Mouse (Mus musculus): ENCODE measurements at regions not wholly inside any gene's neighbourhood (a gene's known extent, or its start where the extent isn't known, plus 50 kb on each side); places are given as distances from the start of the nearest gene placed in this dataset.

DNA sequence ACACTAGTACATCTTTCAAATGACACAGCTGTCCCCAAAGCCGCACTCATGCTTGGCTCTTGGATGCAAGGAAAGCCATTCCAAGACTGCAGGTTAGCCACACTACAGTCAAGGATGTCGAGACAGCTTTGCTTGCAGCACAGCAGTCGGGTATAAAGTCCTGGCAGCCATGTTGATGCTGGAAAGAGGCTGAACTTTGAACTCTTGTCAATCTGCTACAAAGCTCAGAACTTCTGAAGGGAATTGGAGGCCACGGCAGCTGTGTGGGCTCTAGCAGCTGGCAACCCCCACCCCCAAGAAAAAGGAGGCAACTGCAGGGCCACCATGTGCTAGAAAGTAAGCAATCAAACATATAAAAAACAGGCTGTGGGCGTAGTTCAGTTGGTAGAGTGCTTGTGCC lies 90.0 kb upstream of the Zcchc2 start:
- TF ChIP-seq GATA4 (IDR thresholded peaks at IDR 0.05; ENCODE audit: insufficient replicate concordance, low read length) = no peak

DNA sequence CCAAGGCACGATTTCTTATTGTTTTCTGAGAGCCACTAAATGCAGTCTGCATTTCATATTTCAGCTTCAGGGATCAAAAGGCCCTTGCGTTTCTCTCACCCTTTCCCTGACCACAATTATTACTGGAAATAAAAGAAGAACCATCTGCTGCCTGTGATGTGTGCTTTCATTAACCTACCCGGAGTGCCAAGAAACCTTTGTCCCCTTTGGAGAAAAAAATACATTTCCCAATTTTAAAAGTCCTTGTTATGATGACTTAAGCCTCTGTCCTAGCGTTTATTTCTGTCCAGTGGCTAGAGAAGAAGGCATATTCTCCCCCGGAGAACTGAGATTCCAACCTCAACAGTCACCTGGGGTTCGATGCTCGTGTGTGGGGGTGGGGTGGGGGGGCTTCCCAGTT lies 89.3 kb upstream of the Zcchc2 start:
- no peak for TF ChIP-seq GATA4 (IDR thresholded peaks at IDR 0.05; ENCODE audit: insufficient replicate concordance, low read length)

DNA sequence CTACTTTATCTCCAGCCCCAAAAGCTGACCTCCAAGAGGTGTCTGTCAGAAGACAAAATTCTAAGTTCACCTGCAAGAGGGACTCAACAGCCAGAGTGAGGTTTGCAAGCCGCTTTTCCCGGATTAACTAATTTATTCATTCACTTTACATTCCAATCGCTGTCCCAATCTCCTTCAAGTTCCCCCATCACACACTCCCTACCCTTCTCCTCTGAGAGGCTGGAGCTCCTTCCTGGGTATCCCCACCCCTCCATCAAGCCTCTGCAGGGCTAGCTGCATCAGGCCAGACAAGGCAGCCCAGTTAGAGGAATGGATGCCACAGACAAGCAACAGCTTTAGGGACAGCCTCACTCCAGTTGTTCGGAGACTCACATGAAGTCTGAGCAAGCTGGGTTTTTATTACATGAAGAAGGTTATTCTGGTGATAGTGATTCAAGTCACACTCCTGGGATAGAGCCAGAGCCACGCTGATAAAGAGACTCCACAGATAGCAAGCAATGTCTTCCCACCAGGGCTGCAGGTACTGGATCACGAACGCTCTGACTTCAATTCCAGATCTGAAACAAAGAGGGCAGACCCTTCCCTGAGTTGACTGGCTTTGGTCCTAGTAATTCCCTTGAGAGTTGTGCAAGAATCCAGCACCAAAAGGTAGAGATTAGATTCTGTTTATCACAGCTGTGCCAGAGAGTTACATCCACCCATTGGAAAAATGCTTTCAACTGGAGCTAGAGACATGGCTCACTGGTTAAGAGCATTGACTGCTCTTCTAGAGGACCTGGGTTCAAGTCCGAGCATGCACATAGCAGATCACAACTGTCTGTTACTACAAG lies 86.7 kb upstream of the Zcchc2 start:
- no peak for TF ChIP-seq GATA4 (IDR thresholded peaks at IDR 0.05; ENCODE audit: insufficient replicate concordance, low read length)

DNA sequence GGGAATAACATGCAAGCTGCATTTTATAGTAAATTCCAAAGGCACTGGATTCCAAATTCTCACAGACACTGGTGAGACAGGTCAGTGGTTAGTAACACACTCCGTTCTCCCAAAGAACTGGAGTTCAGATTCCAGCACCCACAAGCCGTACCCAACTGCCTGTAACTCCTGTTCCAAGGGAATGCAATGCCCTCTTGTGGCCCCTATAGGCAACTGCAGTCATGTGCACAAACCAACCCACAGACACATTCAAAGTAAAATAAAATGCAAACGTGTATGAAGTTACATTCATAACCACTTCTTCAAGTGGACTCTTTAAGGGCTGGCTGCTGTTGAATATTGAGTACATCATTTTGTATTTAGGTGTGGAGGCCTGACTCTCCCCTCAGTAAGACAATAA lies 85.5 kb upstream of the Zcchc2 start:
- TF ChIP-seq GATA4 (IDR thresholded peaks at IDR 0.05; ENCODE audit: insufficient replicate concordance, low read length) = no peak

DNA sequence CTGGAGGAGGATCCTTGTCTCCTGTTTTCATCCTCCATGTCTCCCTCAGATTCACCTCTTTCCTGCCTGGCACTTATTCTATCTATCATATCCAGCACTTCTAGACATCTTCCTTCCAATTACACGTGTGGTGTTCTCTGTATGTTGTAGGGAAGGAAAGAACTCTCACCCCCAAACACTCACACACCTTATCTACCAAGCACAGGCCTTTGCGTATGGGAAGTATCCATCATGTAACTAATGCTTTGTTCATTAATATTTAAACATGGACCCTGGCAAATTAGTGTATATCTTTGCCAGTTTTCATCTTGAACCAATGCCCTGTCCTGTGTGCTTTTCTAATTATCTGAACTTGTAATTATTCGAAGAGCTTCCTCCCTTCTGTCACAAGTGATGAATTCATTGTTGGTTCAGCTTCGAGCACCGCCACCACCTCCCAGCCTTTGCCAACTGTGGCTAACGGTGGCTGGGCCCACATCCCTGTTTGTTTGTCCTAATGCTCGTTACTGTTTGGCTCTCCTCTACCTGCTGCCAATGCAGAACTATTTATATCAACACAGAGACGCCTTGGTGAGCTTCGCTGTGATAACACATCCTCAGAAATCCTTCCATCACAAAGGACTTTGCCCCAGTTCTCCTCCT lies 84.3 kb upstream of the Zcchc2 start:
- TF ChIP-seq GATA4 (IDR thresholded peaks at IDR 0.05; ENCODE audit: insufficient replicate concordance, low read length) = no peak

DNA sequence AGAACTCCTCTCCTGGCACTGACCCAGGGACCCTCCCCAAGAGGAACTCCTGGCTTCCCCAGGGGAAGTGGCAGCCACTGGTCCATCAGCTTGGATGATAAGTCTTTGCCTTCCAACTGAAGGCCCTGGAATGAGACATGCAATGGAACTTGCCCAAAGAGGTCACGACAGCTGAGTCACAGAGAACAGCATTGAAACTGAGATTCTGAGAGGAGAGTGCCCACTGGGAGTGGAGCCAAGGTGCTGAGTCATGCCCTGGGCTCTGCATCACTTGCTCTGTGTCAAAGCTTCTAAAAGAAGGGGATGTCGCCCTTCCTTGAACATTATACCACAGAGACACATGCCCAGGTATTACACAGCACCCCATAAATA lies 83.8 kb upstream of the Zcchc2 start:
- TF ChIP-seq GATA4 (IDR thresholded peaks at IDR 0.05; ENCODE audit: insufficient replicate concordance, low read length) = no peak

DNA sequence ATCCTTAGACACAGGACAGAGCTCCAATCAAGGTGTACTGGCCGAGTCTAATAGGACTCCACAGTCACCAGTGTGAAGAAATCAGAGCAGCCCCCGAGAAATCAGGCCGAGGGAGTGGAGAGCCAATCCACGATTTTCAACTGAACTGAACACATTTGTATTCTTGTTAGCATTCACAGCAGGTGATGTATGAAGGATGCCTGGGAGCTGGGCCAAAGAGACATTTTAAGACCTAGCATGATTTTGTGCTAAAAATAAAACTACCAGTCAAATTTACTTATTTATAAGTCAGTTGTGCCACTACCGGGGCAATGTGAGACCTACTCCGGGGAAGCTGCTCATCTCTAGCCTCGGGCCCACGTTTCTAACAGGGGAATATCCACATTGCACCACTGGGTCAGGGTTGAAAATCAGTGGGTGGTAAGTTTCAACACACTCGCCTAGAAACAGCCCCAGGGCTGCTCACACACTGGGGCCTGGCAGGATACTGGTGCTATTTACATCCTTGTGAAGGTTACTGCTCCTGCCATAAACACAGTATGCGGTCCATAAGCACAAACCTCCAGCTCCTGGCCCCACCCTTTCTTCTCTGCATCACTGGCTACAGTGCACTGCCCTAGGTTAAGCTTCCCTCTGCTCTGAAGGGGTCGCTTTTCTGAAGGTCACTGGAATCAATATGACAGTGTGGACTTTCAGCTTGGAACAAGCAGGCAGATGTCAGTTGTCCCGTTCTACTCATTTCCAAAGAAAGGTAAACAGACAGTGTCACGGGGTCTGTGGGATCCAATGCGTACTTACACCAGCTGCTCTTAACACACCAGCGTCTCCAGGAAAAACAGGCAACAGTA lies 82.0 kb upstream of the Zcchc2 start:
- no peak for TF ChIP-seq GATA4 (IDR thresholded peaks at IDR 0.05; ENCODE audit: insufficient replicate concordance, low read length)

DNA sequence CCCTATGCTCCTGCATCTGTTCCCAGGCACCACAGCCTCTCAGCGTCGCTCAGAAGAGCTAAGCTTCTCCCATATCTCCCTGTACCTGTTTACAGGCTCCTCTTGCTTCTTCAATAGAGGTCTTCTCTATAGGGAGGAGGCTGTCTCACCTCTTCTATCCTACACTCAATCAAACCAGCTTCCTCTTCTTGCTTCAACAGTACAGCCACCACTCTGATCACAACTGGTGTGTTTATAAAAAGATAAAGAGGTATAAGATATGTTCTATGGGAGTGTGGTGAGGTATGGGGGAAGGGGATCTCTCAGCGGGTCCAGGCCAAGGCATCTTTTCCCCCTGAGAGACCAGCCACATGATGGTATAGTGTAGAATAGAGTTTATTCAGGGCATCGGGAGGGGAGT lies 81.1 kb upstream of the Zcchc2 start:
- no peak for TF ChIP-seq GATA4 (IDR thresholded peaks at IDR 0.05; ENCODE audit: insufficient replicate concordance, low read length)

DNA sequence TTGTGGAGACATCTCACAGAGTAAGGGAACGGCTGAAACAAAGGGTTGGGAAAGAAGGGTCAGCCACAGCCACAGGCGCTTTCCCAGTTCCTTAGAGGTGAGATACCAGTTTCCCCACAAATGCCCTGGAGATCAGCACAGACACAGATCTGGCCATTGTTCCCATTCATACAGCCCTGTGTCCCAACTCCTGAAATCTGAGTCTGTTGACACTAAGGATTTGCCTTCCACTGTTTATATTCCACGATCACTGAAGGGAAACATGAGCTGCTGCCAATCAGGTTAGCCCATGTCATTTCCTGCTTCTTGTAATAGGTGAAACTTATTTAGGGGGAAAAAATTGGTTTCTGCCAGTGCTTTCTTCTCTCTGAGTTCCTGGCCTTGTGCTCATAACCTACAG lies 78.5 kb upstream of the Zcchc2 start:
- TF ChIP-seq GATA4 (IDR thresholded peaks at IDR 0.05; ENCODE audit: insufficient replicate concordance, low read length) = no peak

DNA sequence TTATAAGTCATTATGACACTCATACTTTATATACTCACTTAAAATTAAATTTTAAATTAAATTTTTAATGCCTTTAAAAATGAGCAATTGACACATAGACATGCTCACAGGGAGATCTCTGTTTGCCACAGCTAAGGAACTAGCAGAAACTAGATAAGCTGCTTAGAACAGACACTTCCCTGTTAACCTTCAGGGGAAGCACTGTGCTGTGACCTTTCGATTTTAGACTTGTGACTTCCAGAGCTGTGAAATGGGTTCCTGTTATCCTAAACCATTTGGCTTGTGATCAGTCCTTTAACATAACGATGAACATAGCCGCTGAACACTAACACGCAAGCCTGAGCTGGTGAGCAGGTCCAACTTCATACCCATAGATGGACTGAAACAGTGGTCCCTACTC lies 68.4 kb upstream of the Zcchc2 start:
- TF ChIP-seq GATA4 (IDR thresholded peaks at IDR 0.05; ENCODE audit: insufficient replicate concordance, low read length) = no peak

DNA sequence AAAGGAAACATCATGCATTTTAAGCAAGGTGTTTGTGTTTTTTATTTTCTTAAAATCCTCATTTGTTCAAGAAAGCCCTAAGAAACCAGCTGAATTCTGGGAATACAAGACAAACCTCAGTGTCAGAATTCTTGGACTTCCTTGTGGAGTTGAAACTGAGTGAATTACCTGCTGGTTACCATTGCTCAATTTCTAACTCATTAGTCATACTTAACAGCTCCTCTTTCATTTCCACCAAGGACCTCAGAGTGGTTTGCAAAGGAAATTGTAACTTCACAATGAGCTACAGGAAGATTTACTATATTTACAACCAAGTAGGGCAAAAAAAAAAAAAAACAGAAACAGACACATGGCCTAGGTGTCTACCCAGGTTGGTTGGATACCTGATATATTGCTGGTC lies 67.6 kb upstream of the Zcchc2 start:
- TF ChIP-seq GATA4 (IDR thresholded peaks at IDR 0.05; ENCODE audit: insufficient replicate concordance, low read length) = no peak

DNA sequence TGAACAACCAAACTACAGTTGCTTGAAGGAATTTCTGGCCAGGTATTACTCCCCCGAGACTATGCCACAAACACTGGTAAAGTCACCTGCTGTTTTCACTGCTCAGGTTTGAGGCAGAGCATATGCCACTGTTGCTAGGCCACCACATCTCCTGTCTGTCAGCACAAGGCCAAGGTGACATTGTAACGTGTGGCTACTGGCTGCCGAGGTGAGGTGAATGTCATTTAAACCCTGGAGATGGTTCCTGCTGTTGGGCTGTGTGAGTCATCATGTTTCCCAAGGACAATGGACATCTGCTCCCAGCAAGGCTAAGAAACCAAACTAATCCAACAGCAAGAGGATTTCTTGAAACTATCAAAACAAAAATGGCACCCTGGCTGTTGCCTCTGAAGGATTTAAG lies 67.2 kb upstream of the Zcchc2 start:
- TF ChIP-seq GATA4 (IDR thresholded peaks at IDR 0.05; ENCODE audit: insufficient replicate concordance, low read length) = no peak

DNA sequence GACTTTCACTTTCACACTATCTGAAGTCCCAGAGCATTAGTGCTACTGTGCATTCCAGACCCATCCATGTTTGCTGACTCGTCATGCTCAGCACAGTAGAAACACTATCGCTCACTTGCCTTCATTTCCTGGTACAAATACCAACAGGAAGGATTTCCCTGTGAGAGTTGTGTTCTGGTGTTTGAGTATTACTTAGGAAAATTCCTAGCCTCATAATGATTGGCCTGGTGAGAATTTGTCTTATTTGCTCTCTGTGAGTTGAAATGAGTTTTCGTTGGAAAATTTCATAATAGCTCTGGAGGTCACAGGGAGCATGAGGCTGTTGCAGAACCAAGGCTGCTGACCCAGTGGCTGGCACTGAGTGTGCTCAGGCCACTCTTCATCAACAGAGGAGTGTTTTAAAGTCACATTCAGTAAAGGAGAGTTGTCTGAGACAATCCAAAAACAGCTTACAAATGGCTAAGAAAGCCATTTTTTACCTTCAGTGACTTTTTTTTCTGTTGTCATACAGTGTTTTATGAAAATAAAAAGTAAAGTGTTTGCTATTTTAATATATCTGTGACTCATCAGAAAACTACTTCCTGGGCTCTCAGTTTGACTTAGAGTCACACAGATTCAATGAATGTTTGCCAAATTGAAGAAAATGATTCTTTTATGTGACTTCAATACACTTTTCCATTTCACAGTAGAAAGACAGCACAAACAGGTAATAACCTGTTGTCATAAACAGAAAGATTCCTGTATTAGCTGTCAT lies 64.4 kb upstream of the Zcchc2 start:
- peak; percentile 59; the same call in 1 of the 2 replicates for TF ChIP-seq GATA4 (IDR thresholded peaks at IDR 0.05; ENCODE audit: insufficient replicate concordance, low read length)

DNA sequence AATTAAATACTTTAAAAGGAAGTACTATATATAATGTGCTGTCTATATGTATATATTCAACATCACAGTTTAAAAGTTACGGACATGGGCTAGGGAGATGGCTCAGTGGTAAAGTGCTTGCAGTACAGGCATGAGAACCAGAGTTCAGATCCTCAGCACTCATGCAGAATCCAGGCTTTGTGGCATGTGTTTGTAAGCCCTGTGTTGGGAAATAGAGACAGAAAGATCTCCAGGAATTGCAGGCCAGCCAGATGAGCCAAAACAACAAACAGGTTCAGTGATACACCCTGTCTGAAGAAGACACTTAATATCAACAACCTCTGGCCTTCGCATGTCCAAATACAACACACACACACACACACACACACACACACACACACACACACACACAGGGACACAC lies 63.3 kb upstream of the Zcchc2 start:
- TF ChIP-seq GATA4 (IDR thresholded peaks at IDR 0.05; ENCODE audit: insufficient replicate concordance, low read length) = no peak

DNA sequence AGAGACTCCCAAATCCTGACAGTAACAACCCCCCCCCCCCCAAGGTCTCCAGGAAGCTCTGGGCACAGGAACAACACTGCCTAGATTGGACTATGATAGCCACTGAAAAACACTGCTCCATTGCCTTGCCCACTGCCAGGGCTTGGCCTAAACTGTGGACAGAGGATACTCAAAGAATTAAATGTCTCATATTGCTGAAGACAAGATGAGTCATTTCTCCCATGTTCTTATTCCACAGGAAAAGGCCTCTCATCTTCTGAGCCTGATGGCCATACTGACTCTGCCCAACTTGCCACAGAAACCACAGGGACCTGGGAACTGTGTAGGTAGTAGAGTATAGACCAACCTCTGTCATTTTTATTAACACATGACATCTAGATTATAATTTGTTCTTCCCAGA lies 59.4 kb upstream of the Zcchc2 start:
- TF ChIP-seq GATA4 (IDR thresholded peaks at IDR 0.05; ENCODE audit: insufficient replicate concordance, low read length) = no peak

All from liver, adult (tissue).